Mouse (Mus musculus): ENCODE results near the gene Dffa.
"Not testable (repeated sequence)": the region's sequence is repeated elsewhere in the genome, so short reads cannot be mapped to it uniquely, and the experiment has no call there.

The Dffa gene

GRCm38 (mm10) chr4:149097956-149098355 is 6.0 kb upstream of the Dffa start:
- DNase-seq (ENCODE audit: extremely low read depth, insufficient read length, low spot score) = no peak

GRCm38 (mm10) chr4:149098571-149098970 is 5.4 kb upstream of the Dffa start:
- DNase-seq (ENCODE audit: extremely low read depth, insufficient read length, low spot score) = no peak

- DNase-seq (ENCODE audit: extremely low read depth, insufficient read length, low spot score) = peak; percentile 75
Measured at GRCm38 (mm10) chr4:149099369-149100017, 4.5 kb upstream of the Dffa start, which contains the start of gene Pex14. Gene Pex14, minus strand, starts transcription at chr4:149099876.

GRCm38 (mm10) chr4:149100449-149100848 is 3.5 kb upstream of the Dffa start:
- not testable (repeated sequence) for DNase-seq (ENCODE audit: extremely low read depth, insufficient read length, low spot score)

GRCm38 (mm10) chr4:149101456-149101855 is 2.5 kb upstream of the Dffa start:
- DNase-seq (ENCODE audit: extremely low read depth, insufficient read length, low spot score) = no peak

GRCm38 (mm10) chr4:149119978-149120562 is 16.1 kb downstream of the Dffa start:
- DNase-seq (ENCODE audit: extremely low read depth, insufficient read length, low spot score) = not testable (repeated sequence)

- DNase-seq (ENCODE audit: extremely low read depth, insufficient read length, low spot score) = no peak
Measured at GRCm38 (mm10) chr4:149123432-149123831, 19.5 kb downstream of the Dffa start.

GRCm38 (mm10) chr4:149125341-149126114 is 21.6 kb downstream of the Dffa start:
- DNase-seq (ENCODE audit: extremely low read depth, insufficient read length, low spot score) = no peak

- no peak for DNase-seq (ENCODE audit: extremely low read depth, insufficient read length, low spot score)
Measured at GRCm38 (mm10) chr4:149126115-149126509, 22.2 kb downstream of the Dffa start.

GRCm38 (mm10) chr4:149126663-149127062 is 22.7 kb downstream of the Dffa start, which contains the start of gene Cort:
Gene Cort, minus strand, starts transcription at chr4:149126763.
- DNase-seq (ENCODE audit: extremely low read depth, insufficient read length, low spot score) = no peak

GRCm38 (mm10) chr4:149128467-149128866 is 24.5 kb downstream of the Dffa start:
- no peak for DNase-seq (ENCODE audit: extremely low read depth, insufficient read length, low spot score)

- DNase-seq (ENCODE audit: extremely low read depth, insufficient read length, low spot score) = no peak
Measured at GRCm38 (mm10) chr4:149131021-149131752, 27.2 kb downstream of the Dffa start.

GRCm38 (mm10) chr4:149131789-149132565 is 28.0 kb downstream of the Dffa start:
- no peak for DNase-seq (ENCODE audit: extremely low read depth, insufficient read length, low spot score)

GRCm38 (mm10) chr4:149133395-149133794 is 29.4 kb downstream of the Dffa start:
- DNase-seq (ENCODE audit: extremely low read depth, insufficient read length, low spot score) = no peak

GRCm38 (mm10) chr4:149136116-149136850 is 32.3 kb downstream of the Dffa start:
- DNase-seq (ENCODE audit: extremely low read depth, insufficient read length, low spot score) = peak; percentile 40

GRCm38 (mm10) chr4:149136982-149137770 is 33.2 kb downstream of the Dffa start, which contains the start of gene Cenps:
Gene Cenps, minus strand, starts transcription at chr4:149137629.
- DNase-seq (ENCODE audit: extremely low read depth, insufficient read length, low spot score) = peak; percentile 92

- no peak for DNase-seq (ENCODE audit: extremely low read depth, insufficient read length, low spot score)
Measured at GRCm38 (mm10) chr4:149138515-149138914, 34.6 kb downstream of the Dffa start.

- no peak for DNase-seq (ENCODE audit: extremely low read depth, insufficient read length, low spot score)
Measured at GRCm38 (mm10) chr4:149143594-149143993, 39.6 kb downstream of the Dffa start.

- peak; percentile 43 for DNase-seq (ENCODE audit: extremely low read depth, insufficient read length, low spot score)
Measured at GRCm38 (mm10) chr4:149144459-149144858, 40.5 kb downstream of the Dffa start.
